Mouse (Mus musculus) lung, postnatal 0 days (tissue): ENCODE data around the gene Ptpro. TPM values are rescaled to one million over a fixed set of nuclear protein-coding genes. Genes with fewer than 3 reads are reported as not detected.
A peak's percentile ranks its signal among the peaks of the same experiment; 100 is the strongest.

Experiments
- ATAC-seq: fragments of 200-750 bp; cut with Nextera tagmentation; 2 replicates; pipeline ENCODE4 v1.8.0; 2017; ENCODE audit warnings: moderate library complexity
- DNase-seq: peaks from one replicate; pipeline ENCODE4 v3.0.0-alpha.2; 2016; ENCODE audit warnings: low spot score
- H3K27ac ChIP-seq: fragments of 300-500 bp; sonication (generic); 2 replicates; pipeline ENCODE4 v1.5.1; 2014; ENCODE audit warnings: antibody characterized with exemption, mild to moderate bottlenecking, low read length, mixed read lengths
- H3K27me3 ChIP-seq: fragments of 300-500 bp; sonication (generic); replicated peaks from 2 replicates; pipeline ENCODE4 v1.6.1; 2014; ENCODE audit warnings: low read length, mixed read lengths; ENCODE audit not compliant: insufficient read depth
- H3K36me3 ChIP-seq: fragments of 300-500 bp; sonication (generic); 2 replicates; pipeline ENCODE4 v1.6.1; 2014; ENCODE audit warnings: low read length, mixed read lengths; ENCODE audit not compliant: insufficient read depth
- H3K4me1 ChIP-seq: fragments of 300-500 bp; sonication (generic); 2 replicates; pipeline ENCODE4 v1.6.1; 2014; ENCODE audit warnings: antibody characterized with exemption, low read depth, low read length, mixed read lengths; ENCODE audit not compliant: insufficient read depth
- H3K4me2 ChIP-seq: fragments of 300-500 bp; sonication (generic); replicated peaks from 2 replicates; pipeline ENCODE4 v1.6.1; 2014; ENCODE audit warnings: low read depth, mild to moderate bottlenecking, low read length, moderate library complexity, mixed read lengths
- H3K4me3 ChIP-seq: fragments of 300-500 bp; sonication (generic); 2 replicates; pipeline ENCODE4 v1.5.1; 2014; ENCODE audit warnings: low read depth, low read length
- H3K9ac ChIP-seq: fragments of 300-500 bp; sonication (generic); replicated peaks from 2 replicates; pipeline ENCODE4 v1.6.1; 2014; ENCODE audit warnings: low read depth, mild to moderate bottlenecking
- H3K9me3 ChIP-seq: fragments of 300-500 bp; sonication (generic); 2 replicates; pipeline ENCODE4 v1.6.1; 2016; ENCODE audit warnings: low read length, mixed read lengths
- CTCF ChIP-seq: IDR thresholded peaks from 2 replicates; pipeline ENCODE4 v1.5.1; 2016; ENCODE audit warnings: antibody characterized with exemption, mild to moderate bottlenecking
- EP300 ChIP-seq: IDR thresholded peaks from 2 replicates; pipeline ENCODE4 v1.6.1; 2016; ENCODE audit warnings: antibody characterized with exemption, mild to moderate bottlenecking, control low read depth
- WGBS: fragments of 180-500 bp; shearing (Covaris S2); extraction: QIAGEN DNeasy Blood & Tissue Kit; methylation state at CpG from one replicate; pipeline ENCODE4 v1.1.7; 2014; 5-methylcytosine and 5-hydroxymethylcytosine counted together
- polyA plus RNA-seq: library from polyadenylated mRNA; unstranded; fragments of >200 nt; fragmentation: Nextera tagmentation; extraction: Ambion mirVana; gene quantifications from 2 replicates; pipeline ENCODE4 v1.2.1, GENCODE M21; 2015

The Ptpro gene
- polyA plus RNA-seq, 1 experiment from 2014 or later = 1.6 TPM

DNA sequence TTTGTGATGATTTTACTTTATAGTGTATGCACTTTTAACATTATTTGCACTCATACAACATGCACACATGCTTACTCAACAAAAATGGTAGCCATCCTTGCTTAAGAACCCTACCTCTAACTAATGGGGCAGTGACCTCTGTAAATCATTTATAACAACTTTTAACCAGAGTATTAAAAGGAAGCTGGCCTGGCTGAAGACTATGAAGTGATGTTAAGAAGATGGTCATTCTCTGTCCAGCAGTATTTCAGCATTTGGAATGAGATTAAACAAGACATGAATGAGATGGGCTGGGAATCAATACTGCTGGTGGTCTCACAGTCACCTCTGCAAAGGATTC lies 242.0 kb downstream of the Ptpro start:
- H3K4me2 ChIP-seq = no peak overlapping the region
- H3K36me3 ChIP-seq = no peaks in the 10 kb centered on the region
- H3K4me3 ChIP-seq = no peak overlapping the region
- H3K9ac ChIP-seq = no peak overlapping the region
- H3K27ac ChIP-seq = no peak overlapping the region
- H3K27me3 ChIP-seq = no peaks in the 10 kb centered on the region
- ATAC-seq = no peak
- no peak for DNase-seq
- H3K4me1 ChIP-seq = no peaks in the 10 kb centered on the region
- TF ChIP-seq EP300 = no peak
- no peak for TF ChIP-seq CTCF
- H3K9me3 ChIP-seq = no peaks in the 10 kb centered on the region

DNA sequence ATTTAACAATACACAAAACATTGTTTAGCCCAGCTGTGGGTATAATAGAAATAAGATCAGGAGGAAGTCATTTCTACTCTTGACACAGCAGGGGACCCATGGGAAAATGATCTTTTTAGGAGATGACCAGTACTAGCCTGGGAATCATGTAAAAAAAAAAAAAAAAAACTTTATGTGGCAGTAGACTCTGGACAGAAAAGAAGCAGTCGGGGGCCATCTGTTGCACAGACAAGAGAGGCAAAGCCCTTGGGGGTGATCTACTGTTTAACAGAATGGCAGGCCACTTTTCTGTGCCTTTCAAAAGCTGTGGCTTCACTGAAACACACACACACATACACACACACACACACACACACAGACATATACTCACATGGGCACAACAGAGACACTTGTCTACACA lies 242.7 kb downstream of the Ptpro start:
- no peaks in the 10 kb centered on the region for H3K4me1 ChIP-seq
- H3K9me3 ChIP-seq = no peaks in the 10 kb centered on the region
- WGBS = 82% methylated on average over 1 of the region's 1 CpGs
- H3K27ac ChIP-seq = no peak overlapping the region
- H3K4me3 ChIP-seq = no peak overlapping the region
- H3K4me2 ChIP-seq = no peak overlapping the region
- no peak overlapping the region for H3K9ac ChIP-seq
- ATAC-seq (no peak), DNase-seq (no peak)
- no peak for TF ChIP-seq EP300
- TF ChIP-seq CTCF = no peak
- no peaks in the 10 kb centered on the region for H3K36me3 ChIP-seq
- H3K27me3 ChIP-seq = no peaks in the 10 kb centered on the region

DNA sequence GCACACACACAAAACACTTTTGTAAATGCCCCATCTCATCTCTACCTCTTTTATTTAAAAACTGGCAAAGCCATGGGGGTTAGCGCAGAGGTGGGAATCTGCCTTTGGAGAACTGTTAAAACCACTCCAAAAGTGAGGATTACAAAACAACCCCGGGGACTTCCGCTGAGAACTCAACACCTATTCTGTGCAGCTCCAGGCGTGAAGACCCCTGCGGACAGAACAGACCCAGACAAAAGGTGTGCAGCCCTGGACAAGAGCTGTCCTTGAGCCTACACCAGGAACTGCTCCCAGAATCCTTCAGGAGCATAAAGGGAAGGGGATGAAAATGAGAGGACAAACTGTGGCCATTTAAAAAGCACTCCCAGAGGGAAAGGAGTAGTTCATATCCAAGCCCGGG lies 243.1 kb downstream of the Ptpro start:
- ATAC-seq (no peak), DNase-seq (no peak)
- Histone ChIP-seq H3K27me3 (no peaks in the 10 kb centered on the region), H3K9me3 (no peaks in the 10 kb centered on the region), H3K4me1 (no peaks in the 10 kb centered on the region), H3K36me3 (no peaks in the 10 kb centered on the region), H3K9ac (no peak overlapping the region), H3K27ac (no peak overlapping the region), H3K4me2 (no peak overlapping the region), H3K4me3 (no peak overlapping the region)
- 77% methylated on average over 6 of the region's 6 CpGs for WGBS
- TF ChIP-seq EP300 (no peak), CTCF (no peak)

DNA sequence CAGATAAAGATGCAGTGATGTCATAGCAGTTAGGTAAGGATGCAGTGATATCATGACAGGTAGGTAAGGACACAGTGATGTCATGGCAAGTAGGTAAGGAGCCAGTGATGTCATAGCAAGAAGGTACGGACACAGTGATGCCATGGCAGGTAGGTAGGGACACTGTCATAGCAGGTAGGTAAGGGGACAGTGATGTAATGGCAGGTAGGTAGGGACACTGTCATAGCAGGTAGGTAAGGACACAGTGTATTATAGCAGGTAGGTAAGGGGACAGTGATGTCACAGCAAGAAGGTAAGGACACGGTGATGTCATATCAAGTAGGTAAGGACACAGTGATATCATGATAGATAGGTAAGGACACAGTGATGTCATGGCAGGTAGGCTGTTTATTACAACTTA lies 244.4 kb downstream of the Ptpro start:
- ATAC-seq = no peak
- WGBS = 100% methylated on average over 2 of the region's 2 CpGs

DNA sequence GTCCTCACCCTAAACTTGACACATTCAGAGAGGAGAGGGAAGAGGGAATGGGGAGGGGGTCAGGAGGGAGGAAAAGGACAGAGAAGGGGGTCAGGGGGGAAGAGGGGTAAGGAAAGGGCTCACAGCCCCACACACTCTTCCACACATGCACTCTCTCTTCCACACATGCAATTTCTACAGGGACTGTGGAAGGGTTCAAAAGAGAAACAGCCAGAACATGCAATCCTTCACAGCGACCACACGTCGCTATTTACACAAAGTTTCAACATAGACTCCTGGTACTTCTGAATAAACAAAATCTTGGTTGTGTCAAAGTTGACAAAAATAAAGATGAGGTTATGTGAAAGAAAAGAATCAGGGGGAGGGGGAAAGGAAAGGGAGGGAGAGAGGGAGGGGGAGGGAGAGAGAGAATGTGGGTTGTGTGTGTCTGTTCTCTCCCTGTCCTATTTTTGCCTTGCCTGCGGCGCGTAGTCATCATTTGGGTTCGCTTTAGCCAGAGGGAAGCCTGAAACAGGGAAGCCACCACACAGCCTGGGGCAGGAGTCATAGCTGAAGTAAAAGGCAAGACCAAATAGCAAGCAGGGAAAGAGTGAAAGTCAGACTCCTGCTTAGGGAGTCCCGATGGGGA lies 245.2 kb downstream of the Ptpro start:
- H3K27ac ChIP-seq = no peak overlapping the region
- no peak overlapping the region for H3K9ac ChIP-seq
- DNase-seq = peak; percentile 58
- no peaks in the 10 kb centered on the region for H3K36me3 ChIP-seq
- no peaks in the 10 kb centered on the region for H3K4me1 ChIP-seq
- no peaks in the 10 kb centered on the region for H3K27me3 ChIP-seq
- H3K4me2 ChIP-seq = no peak overlapping the region
- 71% methylated on average over 8 of the region's 8 CpGs for WGBS
- no peaks in the 10 kb centered on the region for H3K9me3 ChIP-seq
- H3K4me3 ChIP-seq = no peak overlapping the region
- TF ChIP-seq CTCF = no peak
- TF ChIP-seq EP300 = 0 out of 2 replicates have a peak, but pooled peaks have one; percentile 3
- peak; percentile 76 for ATAC-seq

More for the DNA sequence above, 244.4 kb downstream of the Ptpro start:
- Histone ChIP-seq H3K4me1 (no peaks in the 10 kb centered on the region), H3K27ac (no peak overlapping the region), H3K4me2 (no peak overlapping the region), H3K36me3 (no peaks in the 10 kb centered on the region), H3K9me3 (no peaks in the 10 kb centered on the region), H3K4me3 (no peak overlapping the region), H3K27me3 (no peaks in the 10 kb centered on the region), H3K9ac (no peak overlapping the region)
- no peak for DNase-seq
- TF ChIP-seq CTCF = no peak
- no peak for TF ChIP-seq EP300

DNA sequence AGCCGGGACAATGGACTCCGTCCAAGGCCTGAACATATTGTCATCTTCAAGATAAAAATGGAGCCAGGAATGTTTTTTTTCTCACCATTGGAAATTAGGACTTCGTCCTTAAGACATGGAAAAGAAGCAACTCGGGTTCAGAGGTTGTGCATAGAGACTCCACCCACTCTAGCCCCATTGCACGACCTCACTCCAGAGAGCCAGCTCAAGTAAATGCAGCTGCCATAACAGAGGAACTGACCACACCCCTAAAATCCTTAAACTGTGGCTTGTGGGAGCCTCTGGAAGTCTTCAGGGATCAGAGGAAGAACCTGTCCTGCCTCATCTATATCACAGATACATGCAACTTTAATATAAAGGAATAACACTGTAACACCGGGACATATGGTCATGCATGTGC lies 246.7 kb downstream of the Ptpro start:
- no peaks in the 10 kb centered on the region for H3K27me3 ChIP-seq
- H3K9ac ChIP-seq = no peak overlapping the region
- 61% methylated on average over 6 of the region's 6 CpGs for WGBS
- ATAC-seq (no peak), DNase-seq (no peak)
- TF ChIP-seq EP300 (no peak), CTCF (no peak)
- no peaks in the 10 kb centered on the region for H3K9me3 ChIP-seq
- no peak overlapping the region for H3K4me3 ChIP-seq
- no peak overlapping the region for H3K27ac ChIP-seq
- H3K4me2 ChIP-seq = no peak overlapping the region
- H3K4me1 ChIP-seq = no peaks in the 10 kb centered on the region
- H3K36me3 ChIP-seq = no peaks in the 10 kb centered on the region

DNA sequence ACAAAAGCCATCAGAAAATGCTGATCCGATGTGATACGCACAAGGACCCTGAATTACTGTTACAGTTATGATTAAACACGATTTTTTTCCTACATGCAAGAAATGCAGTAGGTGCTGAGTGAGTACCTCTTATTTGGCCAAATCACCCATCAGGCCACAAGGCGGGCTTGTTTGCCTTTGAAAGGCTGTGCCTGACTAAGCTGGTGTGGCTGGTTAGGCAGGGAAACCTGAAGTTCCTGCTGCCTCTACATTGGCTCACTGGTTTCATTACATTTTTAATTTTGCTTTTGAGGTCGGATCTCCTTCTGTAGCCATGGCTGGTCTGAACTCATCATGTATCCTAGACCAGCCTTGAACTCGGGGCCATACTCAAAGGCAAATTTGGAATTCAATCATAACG lies 250.9 kb downstream of the Ptpro start:
- Histone ChIP-seq H3K9me3 (no peaks in the 10 kb centered on the region), H3K27me3 (no peaks in the 10 kb centered on the region), H3K4me1 (no peaks in the 10 kb centered on the region), H3K9ac (no peak overlapping the region), H3K4me2 (no peak overlapping the region), H3K36me3 (no peaks in the 10 kb centered on the region), H3K27ac (no peak overlapping the region), H3K4me3 (no peak overlapping the region)
- ATAC-seq = no peak
- WGBS = 73% methylated on average over 7 of the region's 7 CpGs
- DNase-seq = no peak
- TF ChIP-seq CTCF (no peak), EP300 (no peak)
